Mouse (Mus musculus) G1E (cell line): ENCODE measurements around the gene Zbtb46.

ENCODE experiments used
- CTCF ChIP-seq: IDR thresholded peaks from 2 replicates; pipeline ENCODE4 v1.5.1; 2012; ENCODE audit warnings: low read depth, low read length, inconsistent platforms, mixed read lengths
- POLR2AphosphoS5 ChIP-seq: IDR thresholded peaks from 2 replicates; pipeline ENCODE4 v1.6.1; 2012; ENCODE audit warnings: low read depth, low read length, inconsistent platforms; ENCODE audit not compliant: insufficient replicate concordance
- TAL1 ChIP-seq: conservative IDR thresholded peaks from 2 replicates; pipeline ENCODE4 v1.6.1; 2012; ENCODE audit warnings: low read depth, low read length, inconsistent platforms, mixed read lengths

DNA sequence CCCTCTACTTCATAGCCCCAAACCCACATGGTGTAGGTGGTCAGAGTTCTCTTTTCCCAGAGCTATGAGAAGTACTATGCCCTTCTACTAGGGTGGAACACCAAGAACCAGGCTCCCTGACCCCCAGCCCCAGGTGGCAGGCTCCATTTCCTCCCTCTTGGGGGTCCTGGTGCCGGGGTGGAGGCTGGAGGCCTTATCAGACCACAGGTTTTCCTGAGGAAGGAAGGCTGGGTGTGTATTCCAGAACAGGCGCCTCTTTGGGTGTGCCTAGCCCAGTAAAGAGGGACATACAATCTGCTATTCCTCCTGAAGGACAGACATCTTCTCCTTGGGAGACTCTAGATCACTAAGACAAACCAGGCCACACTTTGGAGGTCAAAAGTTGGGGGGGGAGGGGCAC, 11.1 kb upstream of the Zbtb46 start:
- TF ChIP-seq CTCF (no peak), POLR2AphosphoS5 (no peak), TAL1 (no peak)
